Mouse (Mus musculus): ENCODE measurements around the gene Ccdc30.
"Not testable (repeated sequence)": the region's sequence is repeated elsewhere in the genome, so short reads cannot be mapped to it uniquely, and the experiment has no call there.

Gene Ccdc30

DNA sequence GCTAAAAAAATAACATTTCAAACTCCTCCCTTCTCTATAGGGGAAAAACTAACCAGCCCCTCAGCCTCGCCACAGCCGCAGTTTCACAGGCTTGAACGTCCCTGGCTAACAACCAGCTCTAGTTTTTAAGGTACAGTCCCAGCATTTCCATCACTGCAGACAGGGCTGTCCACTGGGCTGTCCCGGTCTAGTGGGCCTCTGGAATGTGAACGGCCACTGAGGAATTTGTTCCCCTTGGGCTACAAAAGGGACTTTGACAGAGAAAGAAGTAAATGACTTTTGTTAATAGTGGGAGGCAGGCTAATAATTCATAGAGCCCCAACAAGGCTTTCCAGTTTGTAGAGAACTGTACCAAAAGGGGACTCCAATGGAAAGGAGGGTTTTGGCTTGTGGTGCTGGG, 109.9 kb downstream of the Ccdc30 start:
- no peak for DNase-seq (ENCODE audit: low spot score)

DNA sequence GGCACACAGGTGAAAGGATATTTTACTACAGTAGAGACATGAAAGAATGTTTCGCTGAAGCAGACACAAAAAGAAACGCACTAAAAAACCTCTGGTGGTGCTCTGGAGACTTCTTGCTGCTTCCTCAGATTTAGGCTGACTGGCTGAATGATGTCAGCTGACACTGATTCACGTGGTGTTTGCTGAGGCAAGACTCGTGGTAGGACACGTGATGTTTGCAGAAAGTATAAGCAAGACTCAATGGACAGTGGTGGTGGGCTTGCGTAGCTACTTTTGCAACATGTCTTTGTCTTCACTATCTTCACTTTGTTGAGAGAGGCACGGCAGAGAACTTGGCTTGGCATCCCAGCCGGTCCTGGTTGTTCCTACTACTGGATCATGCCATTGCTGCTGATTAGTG, 112.0 kb downstream of the Ccdc30 start:
- no peak for DNase-seq (ENCODE audit: low spot score)

DNA sequence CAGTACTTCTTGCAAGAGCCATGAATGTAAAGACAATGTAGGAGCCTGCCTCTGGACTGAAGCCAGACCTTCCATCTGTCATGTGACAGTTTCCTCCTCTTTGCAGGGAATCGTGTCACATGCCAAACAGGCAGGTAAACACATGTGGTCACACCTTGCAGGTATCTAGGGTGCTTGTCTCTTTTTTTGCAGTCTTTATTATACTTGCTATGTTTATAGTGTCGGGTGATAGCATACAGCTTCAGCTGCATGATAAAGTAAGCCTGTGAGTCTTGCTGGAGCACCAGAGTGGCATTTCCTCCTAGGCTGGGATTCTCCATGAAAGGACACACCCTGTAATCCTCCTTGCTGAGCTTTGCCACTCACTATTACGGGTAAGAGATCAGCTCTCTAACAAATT, 113.5 kb downstream of the Ccdc30 start:
- no peak for DNase-seq (ENCODE audit: low spot score)

DNA sequence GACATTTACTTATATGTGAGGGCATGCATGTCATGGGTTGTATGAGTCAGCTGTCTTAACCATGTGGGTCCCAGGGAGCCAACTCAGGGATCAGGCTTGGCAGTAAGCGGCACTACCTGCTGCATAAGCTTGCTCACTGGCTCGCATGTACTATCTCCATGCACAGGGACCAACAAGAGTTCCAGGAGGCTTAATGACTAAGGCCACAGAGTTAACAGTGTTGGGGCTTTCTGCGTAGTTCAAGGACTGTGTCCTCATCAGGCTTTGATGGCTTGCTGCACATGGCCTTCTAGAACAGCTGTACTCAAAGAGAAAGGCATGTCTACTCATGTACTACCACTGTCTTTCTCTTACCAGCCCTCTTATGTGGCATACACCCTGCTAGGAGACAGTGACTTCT, 114.6 kb downstream of the Ccdc30 start:
- DNase-seq (ENCODE audit: low spot score) = no peak

DNA sequence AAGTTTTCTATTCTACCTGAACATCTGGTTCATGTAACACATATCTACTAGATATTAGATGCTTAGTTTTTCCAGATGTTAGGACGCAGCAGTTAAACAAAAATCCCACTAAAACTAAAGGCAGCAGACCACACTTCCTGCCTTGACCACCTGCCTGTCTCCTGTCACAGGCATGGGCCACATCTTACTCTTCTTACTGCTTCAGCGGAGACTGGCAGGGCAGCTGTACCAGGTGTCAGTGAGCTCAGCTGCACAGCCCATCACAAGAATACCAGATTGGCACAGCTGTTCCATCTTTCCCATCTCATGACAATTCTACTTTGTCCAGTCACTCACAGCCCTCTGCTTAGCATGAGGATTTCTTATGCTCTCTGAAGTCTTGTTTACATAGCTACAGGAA, 118.0 kb downstream of the Ccdc30 start:
- no peak for DNase-seq (ENCODE audit: low spot score)

DNA sequence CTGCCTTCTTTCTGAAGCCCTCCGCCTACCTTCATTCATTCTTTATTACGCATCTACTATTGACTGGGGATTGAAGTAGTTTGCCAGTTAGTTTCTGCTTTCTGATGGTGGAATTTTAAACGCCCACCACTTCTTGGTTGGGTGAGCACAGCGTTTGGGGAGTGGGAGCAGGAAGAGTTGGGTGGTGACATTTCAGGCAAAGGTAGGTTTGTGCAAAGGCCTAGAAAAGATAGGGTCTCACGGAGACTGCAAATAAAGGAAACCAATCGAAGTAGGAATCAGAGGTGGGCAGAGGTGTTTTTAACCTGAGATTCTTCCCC, 120.2 kb downstream of the Ccdc30 start:
- no peak for DNase-seq (ENCODE audit: low spot score)

DNA sequence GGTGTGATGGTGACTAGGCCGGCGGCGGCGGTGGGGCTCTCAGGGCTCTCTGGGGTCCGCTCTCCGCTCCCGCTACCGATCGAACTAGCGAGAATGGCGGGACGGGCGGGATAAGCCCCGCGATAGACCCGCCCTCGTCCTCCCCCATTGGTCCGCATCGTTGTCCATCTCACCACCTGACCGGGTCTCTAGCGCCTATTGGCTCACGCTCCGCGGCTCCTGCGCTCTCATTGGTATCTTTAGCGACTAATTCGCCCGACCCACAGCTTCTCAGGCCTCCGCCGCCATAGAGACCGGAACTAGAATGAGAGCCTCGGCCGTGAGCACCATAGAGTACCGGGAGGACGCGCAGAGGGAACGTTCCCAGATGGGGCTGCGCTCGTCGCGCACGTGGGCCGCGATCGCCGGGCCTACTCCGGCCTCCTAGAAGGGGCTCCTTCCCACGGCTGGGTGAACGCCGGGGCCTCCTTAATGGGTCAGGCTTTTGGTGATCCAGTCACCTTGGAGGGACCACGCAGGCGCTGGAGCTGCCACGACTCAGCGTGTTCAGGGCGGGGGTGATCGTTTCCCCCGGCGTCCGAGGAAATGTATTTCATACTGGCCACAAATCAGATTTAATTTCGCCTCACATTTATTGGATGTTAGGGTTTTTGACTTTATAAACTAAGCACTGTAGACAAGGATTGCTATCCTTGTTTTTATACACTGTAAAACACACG, 120.7 kb downstream of the Ccdc30 start, which contains the start of gene Ybx1:
TSS of gene Ybx1 (minus strand) at position 190 of the 719 bp plus-strand sequence.
- DNase-seq (ENCODE audit: low spot score) = peak; percentile 96

DNA sequence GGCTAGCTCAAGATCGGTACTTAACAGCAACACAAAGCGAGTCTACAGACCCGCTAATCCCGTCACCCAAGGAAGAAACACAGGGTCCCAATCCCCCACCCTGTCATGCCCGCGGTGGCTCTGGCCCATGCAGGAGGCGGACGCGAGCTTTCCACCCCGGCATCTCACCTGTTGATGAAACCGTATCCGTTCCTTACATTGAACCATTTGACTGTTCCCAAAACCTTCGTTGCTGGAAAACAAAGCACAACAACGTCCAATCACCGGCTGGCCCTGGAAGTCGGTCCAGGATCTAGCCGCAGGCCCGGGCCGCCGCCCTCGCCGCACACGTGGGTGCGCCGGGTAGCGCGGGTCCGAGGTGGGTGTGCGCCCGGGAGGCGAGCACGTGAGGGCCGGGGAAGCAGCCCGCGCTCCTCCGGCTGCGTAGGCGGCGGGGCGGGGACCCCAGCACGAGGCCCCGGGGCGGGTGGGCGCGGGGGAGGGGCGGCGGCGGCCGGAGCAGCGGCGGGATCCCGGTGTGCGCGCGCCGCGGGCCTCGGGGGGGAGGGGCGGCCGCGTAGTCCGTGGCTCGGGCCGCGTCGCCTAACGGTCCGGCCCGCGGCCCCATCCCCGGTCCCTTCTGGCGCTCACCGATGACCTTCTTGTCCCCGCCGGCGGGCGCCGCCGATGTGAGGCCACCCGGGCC, 121.6 kb downstream of the Ccdc30 start:
- DNase-seq (ENCODE audit: low spot score) = peak; percentile 32

DNA sequence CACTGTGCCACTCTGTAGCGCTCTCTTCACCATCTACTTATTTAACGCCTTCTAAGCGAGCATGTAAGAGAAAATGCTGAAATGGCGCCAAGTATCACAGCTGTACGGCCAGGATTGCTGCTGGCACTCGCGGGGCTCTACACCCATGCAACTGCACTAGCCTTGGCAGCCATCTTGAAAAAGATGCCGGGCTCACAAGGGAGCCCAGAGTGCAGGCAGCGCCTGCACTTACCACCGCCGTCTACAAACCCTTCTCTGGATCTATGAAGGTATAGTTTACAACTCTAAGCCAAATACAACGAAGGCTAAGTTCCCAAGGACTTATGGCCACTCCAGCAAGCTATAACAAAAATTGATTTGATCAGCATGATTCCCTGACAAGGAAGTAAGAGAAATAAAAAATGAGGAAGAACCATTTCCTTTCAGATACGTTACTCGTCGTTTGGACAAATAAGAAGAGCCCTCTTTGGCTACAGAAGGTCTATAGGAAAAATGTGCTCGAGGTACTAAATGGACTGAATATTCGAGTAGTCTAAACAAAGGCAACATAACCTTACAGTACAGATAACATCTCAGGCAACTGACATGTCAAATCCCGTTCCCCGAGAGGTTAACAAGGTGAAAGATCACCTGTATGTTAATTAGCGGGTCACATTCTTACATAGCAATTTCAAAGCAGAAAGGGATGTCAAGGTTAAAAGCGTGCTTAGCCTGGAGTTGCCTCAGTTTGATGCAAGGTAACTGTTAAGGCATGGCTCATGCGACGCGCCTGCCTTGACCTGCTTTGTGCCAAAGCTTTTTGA, 122.3 kb downstream of the Ccdc30 start:
- peak; percentile 40 for DNase-seq (ENCODE audit: low spot score)

DNA sequence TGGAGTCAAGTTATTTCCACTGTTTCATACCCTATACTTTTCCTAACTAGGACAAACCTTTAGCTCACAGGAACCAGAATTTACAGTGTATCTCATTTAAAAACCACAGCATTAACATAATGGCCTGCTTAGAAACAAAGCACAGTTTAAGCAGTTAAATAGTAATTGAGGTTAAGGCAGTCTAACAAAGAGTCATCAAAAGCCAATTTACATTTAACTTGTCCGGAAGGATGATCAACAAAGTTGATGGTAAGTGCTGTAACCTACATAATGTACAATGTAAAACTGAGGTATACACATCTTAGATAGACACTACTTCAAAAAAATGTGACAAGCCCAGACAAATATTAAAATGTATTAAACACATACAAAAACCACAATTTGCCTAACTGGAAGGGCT, 123.4 kb downstream of the Ccdc30 start:
- no peak for DNase-seq (ENCODE audit: low spot score)

DNA sequence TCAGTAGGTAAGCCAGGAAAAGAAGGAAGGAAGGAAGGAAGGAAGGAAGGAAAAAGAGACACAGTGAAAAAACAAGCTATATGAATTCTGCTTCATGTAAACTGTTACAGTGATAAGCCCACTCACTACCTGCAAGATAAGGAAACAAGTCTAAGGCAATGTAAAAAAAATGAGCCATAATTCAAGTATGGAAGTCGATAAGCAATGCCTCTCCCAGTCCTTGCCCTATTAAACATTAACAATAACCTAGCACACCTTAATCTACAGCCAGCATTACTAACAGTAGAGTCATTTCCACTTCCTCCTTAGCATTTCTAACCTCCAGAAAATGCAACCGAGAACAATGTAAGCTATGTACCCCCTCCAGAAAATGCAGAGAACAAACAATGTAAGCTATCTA, 130.0 kb downstream of the Ccdc30 start:
- no peak for DNase-seq (ENCODE audit: low spot score)

DNA sequence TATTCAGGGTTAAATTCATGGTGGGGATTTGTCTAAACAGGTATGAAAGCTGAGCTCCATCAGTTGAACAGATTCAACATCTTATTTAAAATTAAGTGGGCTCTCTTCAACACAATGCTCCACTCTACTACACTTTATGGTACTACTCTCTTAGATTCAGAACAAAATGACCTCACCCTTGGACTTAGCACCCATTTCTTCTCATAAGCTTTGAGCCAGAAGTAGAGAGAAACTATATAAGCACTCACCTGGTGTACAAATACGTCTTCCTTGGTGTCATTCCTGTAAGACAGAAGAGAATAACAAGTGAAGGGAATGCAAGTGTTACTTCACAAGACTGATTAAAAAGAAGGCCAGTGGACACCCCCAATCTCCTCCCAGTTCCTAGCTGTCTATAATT, 130.5 kb downstream of the Ccdc30 start:
- no peak for DNase-seq (ENCODE audit: low spot score)

DNA sequence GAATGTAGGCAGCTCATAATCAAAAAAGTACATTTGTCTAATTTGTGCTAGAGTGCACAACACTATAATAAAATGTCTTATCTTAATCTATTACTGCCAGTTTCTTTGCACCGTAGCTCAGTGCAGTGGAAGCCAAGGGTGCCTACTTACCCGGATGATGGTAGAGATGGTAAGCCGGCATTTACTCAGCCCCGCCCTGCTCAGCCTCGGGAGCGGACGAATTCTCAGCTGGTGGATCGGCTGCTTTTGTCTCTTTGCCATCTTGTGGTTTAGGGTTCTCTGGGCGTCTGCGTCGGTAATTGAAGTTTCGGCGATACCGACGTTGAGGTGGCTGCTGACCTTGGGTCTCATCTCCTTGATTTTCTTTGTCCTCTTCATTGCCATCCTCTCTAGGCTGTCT, 136.5 kb downstream of the Ccdc30 start:
- not testable (repeated sequence) for DNase-seq (ENCODE audit: low spot score)

DNA sequence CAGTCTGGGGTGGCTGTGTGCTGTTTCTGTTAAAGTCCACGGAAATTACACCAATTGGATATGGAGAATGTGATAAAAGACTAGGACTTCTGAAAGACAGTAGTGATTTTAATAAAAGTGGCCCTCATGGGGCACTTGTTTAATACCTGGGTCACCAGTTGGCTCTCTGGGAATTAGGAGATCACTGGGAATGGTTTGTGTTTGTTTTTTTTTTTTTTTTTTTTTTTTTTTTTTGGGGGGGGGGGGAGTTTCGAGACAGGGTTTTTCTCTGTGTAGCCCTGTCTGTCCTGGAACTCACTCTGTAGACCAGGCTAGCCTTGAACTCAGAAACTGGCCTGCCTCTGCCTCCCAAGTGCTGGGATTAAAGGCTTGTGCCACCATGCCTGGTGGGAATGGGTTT, 139.6 kb downstream of the Ccdc30 start:
- no peak for DNase-seq (ENCODE audit: low spot score)

DNA sequence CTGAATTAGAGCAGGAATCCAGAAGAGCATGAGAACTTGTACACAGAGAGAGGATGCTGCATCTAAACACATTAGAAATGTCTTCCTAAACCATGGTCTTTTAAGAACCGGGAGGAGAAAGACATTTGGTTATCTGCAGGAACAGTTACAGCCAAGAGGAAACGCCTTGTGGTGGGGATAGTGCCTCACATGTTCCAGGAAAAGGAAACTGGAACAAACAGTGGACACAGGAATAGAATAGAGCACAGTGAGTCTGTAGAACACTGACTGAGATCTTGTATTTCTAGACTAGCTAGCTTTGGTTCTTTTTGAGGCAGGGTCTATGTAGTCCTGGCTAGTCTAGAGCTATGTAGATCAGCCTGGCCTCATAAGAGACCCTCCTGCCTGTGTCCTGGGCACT, 140.1 kb downstream of the Ccdc30 start:
- DNase-seq (ENCODE audit: low spot score) = no peak

DNA sequence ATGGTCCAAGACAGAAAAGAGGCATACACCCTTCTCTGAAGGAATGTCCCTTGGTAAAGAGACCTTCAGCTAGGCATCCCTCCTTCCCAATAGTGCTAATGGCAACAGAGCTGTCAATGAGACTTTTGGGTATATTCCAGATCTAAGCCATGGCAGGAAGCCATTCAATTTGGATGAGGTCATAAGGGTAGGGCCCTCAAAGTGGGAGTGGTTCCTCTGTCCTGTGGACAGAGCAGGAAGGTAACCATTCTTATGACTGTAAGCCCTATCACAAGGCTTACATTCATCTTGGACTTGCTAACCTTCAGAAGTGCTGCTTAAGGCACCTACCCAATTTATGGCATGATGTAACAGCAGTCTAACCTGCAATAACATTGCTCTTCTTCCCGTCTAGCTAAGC, 140.7 kb downstream of the Ccdc30 start:
- DNase-seq (ENCODE audit: low spot score) = no peak

Measured in spleen, adult 12 weeks (tissue).